Mouse (Mus musculus) heart, adult 2 months (tissue): ENCODE measurements at regions not wholly inside any gene's neighbourhood (a gene's known extent, or its start where the extent isn't known, plus 50 kb on each side); places are given as distances from the start of the nearest gene placed in this dataset.

Experiments
- DNase-seq, 2 experiments: peaks; one replicate each; pipeline ENCODE4 v3.0.0; 2021
- H3K27ac ChIP-seq: fragments of 200-600 bp; 2 replicates; pipeline ENCODE4 v1.8.1; 2022
- H3K27me3 ChIP-seq: fragments of 200-500 bp; 2 replicates; pipeline ENCODE4 v1.6.1; 2012; ENCODE audit warnings: mild to moderate bottlenecking, low read length, inconsistent platforms, mixed read lengths; ENCODE audit not compliant: control insufficient read depth, insufficient read depth
- H3K36me3 ChIP-seq: fragments of 200-500 bp; 2 replicates; pipeline ENCODE4 v1.6.1; 2012; ENCODE audit warnings: low read length, inconsistent platforms; ENCODE audit not compliant: control insufficient read depth, insufficient read depth
- H3K4me1 ChIP-seq: fragments of 200-500 bp; 2 replicates; pipeline ENCODE4 v1.6.1; 2011; ENCODE audit warnings: low read length; ENCODE audit not compliant: control insufficient read depth, insufficient read depth
- H3K4me3 ChIP-seq: fragments of 200-600 bp; 2 replicates; pipeline ENCODE4 v1.8.1; 2022
- H3K79me2 ChIP-seq: fragments of 200-500 bp; replicated peaks from 2 replicates; pipeline ENCODE4 v1.6.1; 2012; ENCODE audit warnings: mild to moderate bottlenecking, inconsistent platforms, low read length, moderate library complexity, mixed read lengths; ENCODE audit not compliant: control insufficient read depth, insufficient read depth
- H3K9ac ChIP-seq: fragments of 200-500 bp; 2 replicates; pipeline ENCODE4 v1.6.1; 2012; ENCODE audit warnings: low read depth, mild to moderate bottlenecking, control low read depth, inconsistent platforms, low read length, mixed read lengths
- CTCF ChIP-seq: fragments of 200-600 bp; IDR thresholded peaks from 2 replicates; pipeline ENCODE4 v1.8.1; 2022; ENCODE audit warnings: antibody characterized with exemption, mild to moderate bottlenecking, moderate library complexity
- EP300 ChIP-seq: fragments of 200-500 bp; IDR thresholded peaks from 2 replicates; pipeline ENCODE4 v1.6.1; 2011; ENCODE audit warnings: low read depth, low read length, control low read depth; ENCODE audit not compliant: insufficient read depth
- POLR2A ChIP-seq: fragments of 200-500 bp; IDR thresholded peaks from 2 replicates; pipeline ENCODE4 v1.6.1; 2011; ENCODE audit warnings: mild to moderate bottlenecking, low read depth, low read length, control low read depth; ENCODE audit not compliant: insufficient read depth
- WGBS: fragments of 180-500 bp; shearing (Covaris S2); methylation state at CpG from one replicate; pipeline ENCODE4 v1.1.7; 2018; 5-methylcytosine and 5-hydroxymethylcytosine counted together
- intact Hi-C: fragments of 180-260 bp; cut with DNase I; formaldehyde crosslinking; loops from one replicate; pipeline ENCODE4 v1.15.1; 2025

DNA sequence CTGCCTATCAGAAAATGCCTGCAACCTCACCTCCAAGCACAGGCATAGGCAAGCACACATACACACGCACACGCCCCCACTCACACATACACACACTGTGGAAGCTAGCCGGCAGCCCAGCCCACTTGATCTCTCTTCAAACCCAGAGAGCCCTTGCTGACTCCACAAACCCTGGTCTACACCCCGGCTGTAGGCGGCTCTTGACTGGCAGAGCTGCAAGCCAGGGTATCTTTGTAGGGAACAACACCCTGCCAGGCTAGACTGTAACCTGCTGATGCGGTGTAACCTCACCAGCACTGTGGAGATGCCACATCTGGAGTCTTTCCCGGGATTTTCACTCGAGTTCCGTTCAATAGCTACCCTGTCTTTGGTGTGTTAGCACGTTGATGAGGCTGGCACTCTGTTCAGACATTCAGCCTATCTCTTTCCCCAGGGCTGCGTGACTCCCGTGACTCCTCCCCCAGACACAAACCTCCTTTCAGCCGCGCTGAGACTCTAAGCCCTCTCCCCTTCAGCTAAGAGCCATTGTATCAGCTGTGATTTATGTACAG, 261.3 kb downstream of the Mycn start:
- 23% methylated on average over 14 of the region's 14 CpGs for WGBS
- TF ChIP-seq POLR2A (no peak), CTCF (no peak), EP300 (no peak)
- Histone ChIP-seq H3K27ac (no peak overlapping the region), H3K4me1 (peaks cover 3% of the 10 kb centered on the region; the same call in 1 of the 2 replicates), H3K9ac (no peak overlapping the region), H3K4me3 (peak overlapping the region; percentile 1; the same call in 1 of the 2 replicates), H3K36me3 (no peaks in the 10 kb centered on the region), H3K79me2 (no peaks in the 10 kb centered on the region), H3K27me3 (no peaks in the 10 kb centered on the region)
- intact Hi-C loops: no loop called here
- DNase-seq: peak; percentile 10 to 28

DNA sequence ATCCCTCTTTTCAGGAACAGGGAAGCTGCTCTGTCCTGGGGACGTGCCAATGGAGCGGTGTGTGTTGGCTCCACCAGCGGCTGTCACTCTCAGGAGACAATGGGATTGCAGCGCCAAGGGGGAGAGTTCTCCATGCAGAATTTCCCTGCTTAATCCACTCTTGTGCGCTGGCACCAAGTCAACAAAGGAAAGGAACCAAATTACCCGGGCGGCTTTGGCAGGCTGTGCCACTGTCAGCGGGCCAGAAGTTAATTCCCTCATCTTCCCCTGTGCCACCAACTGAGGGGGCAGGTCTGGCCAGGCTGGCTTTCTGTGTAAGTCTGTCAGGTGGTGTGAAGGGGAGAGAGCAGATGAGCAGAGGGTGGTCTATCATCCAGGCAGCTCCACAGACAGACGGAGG, 265.0 kb downstream of the Mycn start:
- intact Hi-C loops: no loop called here
- DNase-seq: peak; percentile 37 to 53
- Histone ChIP-seq H3K27me3 (no peaks in the 10 kb centered on the region), H3K4me3 (no peak overlapping the region), H3K4me1 (peaks cover 3% of the 10 kb centered on the region; the same call in 1 of the 2 replicates), H3K79me2 (no peaks in the 10 kb centered on the region), H3K36me3 (no peaks in the 10 kb centered on the region), H3K27ac (no peak overlapping the region), H3K9ac (no peak overlapping the region)
- TF ChIP-seq CTCF (no peak), POLR2A (no peak), EP300 (no peak)
- 28% methylated on average over 9 of the region's 9 CpGs for WGBS

DNA sequence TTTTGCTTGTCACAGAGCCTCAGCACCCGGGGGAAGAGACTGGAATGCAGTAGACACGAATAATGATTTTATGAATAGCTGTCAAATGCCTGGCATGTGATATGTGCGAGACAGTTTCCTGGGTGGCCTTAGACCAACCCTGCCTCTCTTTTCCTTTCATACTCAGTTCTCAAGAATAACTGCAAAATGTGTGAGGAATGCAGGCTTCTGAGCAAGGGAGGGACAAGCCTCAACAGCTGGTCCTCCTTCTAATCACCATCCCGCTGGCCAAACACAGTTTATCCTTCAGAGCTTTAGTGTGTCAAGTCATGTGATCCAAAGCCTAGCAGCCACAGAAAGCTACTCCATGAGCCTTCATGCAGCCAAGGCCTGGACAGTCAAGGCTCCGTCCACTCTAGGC, 271.8 kb downstream of the Mycn start:
- intact Hi-C loops: no loop called here
- no peak overlapping the region for H3K27ac ChIP-seq
- no peak overlapping the region for H3K4me3 ChIP-seq
- TF ChIP-seq CTCF (no peak), EP300 (no peak), POLR2A (no peak)
- H3K4me1 ChIP-seq: no peaks in the 10 kb centered on the region
- H3K9ac ChIP-seq: no peak overlapping the region
- WGBS: 66% methylated on average over 5 of the region's 5 CpGs
- no peaks in the 10 kb centered on the region for H3K79me2 ChIP-seq
- no peaks in the 10 kb centered on the region for H3K36me3 ChIP-seq
- no peaks in the 10 kb centered on the region for H3K27me3 ChIP-seq
- DNase-seq: no peak

DNA sequence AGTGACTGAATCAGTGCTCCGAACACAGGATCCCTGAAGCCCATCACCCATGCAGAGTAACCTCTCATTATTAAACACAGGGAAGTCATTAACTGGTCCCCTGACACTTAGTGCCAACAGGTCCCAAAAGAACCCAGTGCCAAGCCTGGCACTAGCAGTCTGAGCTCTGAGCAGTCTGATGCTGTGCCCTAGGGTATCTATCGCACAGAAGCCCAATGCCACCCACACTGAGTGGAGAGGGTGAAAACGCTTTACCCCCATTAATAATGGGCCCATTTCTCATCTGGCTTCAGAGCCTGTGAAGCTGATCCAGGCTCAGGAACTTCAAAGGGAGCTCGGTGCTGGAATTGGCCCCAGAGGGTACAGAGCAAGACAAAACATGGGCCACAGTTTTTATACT, 272.8 kb downstream of the Mycn start:
- no peak for TF ChIP-seq POLR2A
- TF ChIP-seq EP300: no peak
- TF ChIP-seq CTCF: no peak
- no peak overlapping the region for H3K9ac ChIP-seq
- no peak overlapping the region for H3K27ac ChIP-seq
- WGBS: 87% methylated on average over 4 of the region's 4 CpGs
- intact Hi-C loops: no loop called here
- no peak for DNase-seq
- no peaks in the 10 kb centered on the region for H3K27me3 ChIP-seq
- H3K4me1 ChIP-seq: no peaks in the 10 kb centered on the region
- no peaks in the 10 kb centered on the region for H3K36me3 ChIP-seq
- no peaks in the 10 kb centered on the region for H3K79me2 ChIP-seq
- no peak overlapping the region for H3K4me3 ChIP-seq

DNA sequence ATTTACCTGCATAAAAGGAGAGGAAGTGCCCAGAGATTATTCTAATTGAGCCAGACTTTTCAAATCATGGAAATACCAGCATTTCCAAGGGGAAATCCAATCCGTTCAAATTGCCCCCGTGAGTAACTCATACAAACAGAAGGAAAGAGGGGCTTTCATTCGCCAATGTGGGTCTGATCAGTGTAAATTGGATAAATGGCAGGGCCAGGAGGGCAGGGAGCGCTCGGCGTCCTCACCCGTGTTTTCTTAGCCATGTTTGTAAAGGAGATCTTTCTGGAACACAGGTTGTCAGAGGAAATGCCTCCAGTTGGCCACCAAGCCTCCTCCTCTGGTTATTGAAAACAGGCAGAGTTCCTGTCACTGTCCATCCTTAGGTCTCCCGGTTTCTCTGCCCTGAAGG, 286.1 kb downstream of the Mycn start:
- no peak overlapping the region for H3K4me3 ChIP-seq
- H3K4me1 ChIP-seq: no peaks in the 10 kb centered on the region
- 81% methylated on average over 8 of the region's 8 CpGs for WGBS
- no peaks in the 10 kb centered on the region for H3K27me3 ChIP-seq
- DNase-seq: no peak
- intact Hi-C loops: no loop called here
- H3K9ac ChIP-seq: no peak overlapping the region
- no peak overlapping the region for H3K27ac ChIP-seq
- H3K79me2 ChIP-seq: no peaks in the 10 kb centered on the region
- no peak for TF ChIP-seq CTCF
- no peak for TF ChIP-seq POLR2A
- TF ChIP-seq EP300: no peak
- no peaks in the 10 kb centered on the region for H3K36me3 ChIP-seq

DNA sequence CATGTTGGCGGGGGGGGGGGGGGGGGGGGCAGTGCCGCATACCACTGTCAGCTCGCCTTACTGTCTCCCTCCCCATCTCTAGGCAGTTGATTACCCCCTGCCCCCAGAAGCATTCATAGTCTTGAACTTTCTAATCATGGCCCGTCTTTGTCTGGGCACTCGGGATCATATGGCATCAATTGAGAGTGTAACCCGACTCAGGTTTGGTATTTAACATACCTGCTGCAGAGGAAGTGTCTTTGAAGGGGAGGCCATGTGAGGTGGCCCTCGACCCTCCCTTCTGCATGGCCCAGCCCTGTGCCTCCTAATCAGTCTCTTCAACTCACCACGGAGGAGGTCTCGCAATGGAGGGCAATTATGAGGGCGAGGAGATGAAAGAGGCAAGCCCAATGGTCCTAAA, 286.5 kb downstream of the Mycn start:
- Histone ChIP-seq H3K36me3 (no peaks in the 10 kb centered on the region), H3K27ac (no peak overlapping the region), H3K79me2 (no peaks in the 10 kb centered on the region), H3K27me3 (no peaks in the 10 kb centered on the region), H3K4me3 (no peak overlapping the region), H3K4me1 (no peaks in the 10 kb centered on the region), H3K9ac (no peak overlapping the region)
- 79% methylated on average over 10 of the region's 10 CpGs for WGBS
- intact Hi-C loops: no loop called here
- no peak for TF ChIP-seq EP300
- no peak for TF ChIP-seq POLR2A
- TF ChIP-seq CTCF: no peak
- no peak for DNase-seq
